Mouse (Mus musculus): ENCODE results near the gene Grk2. TPM values are rescaled to one million over a fixed set of nuclear protein-coding genes. Genes with fewer than 3 reads are reported as not detected.

Grk2 gene
- polyA plus RNA-seq, 1 experiment from 2014 or later = 26.2 TPM

- 94% methylated on average over 3 of the region's 3 CpGs for WGBS
These were observed 16.1 kb upstream of the Grk2 start for GRCm38 (mm10) chr19:4322134-4322533.

GRCm38 (mm10) chr19:4321622-4322021 lies 15.6 kb upstream of the Grk2 start:
- Histone ChIP-seq H3K4me3 (replicated peaks) (no peak overlapping the region), H3K4me1 (no peaks in the 10 kb centered on the region), H3K9me3 (replicated peaks) (no peaks in the 10 kb centered on the region), H3K9ac (replicated peaks) (no peak overlapping the region), H3K27ac (replicated peaks) (no peak overlapping the region), H3K27me3 (replicated peaks) (no peaks in the 10 kb centered on the region), H3K36me3 (peaks cover 89% of the 10 kb centered on the region), H3K4me2 (no peak overlapping the region)
- WGBS = no CpG with 5 or more reads among the region's 1 CpGs
- ATAC-seq (ENCODE audit: low FRiP score) = no peak

More at GRCm38 (mm10) chr19:4322134-4322533, 16.1 kb upstream of the Grk2 start:
- no peak for ATAC-seq (ENCODE audit: low FRiP score)
- Histone ChIP-seq H3K27ac (replicated peaks) (no peak overlapping the region), H3K4me3 (replicated peaks) (no peak overlapping the region), H3K36me3 (peaks cover 90% of the 10 kb centered on the region), H3K4me1 (no peaks in the 10 kb centered on the region), H3K9ac (replicated peaks) (no peak overlapping the region), H3K27me3 (replicated peaks) (no peaks in the 10 kb centered on the region), H3K4me2 (no peak overlapping the region), H3K9me3 (replicated peaks) (no peaks in the 10 kb centered on the region)

GRCm38 (mm10) chr19:4319272-4319671 lies 13.2 kb upstream of the Grk2 start:
- 69% methylated on average over 4 of the region's 4 CpGs for WGBS
- H3K4me1 ChIP-seq = no peaks in the 10 kb centered on the region
- no peak overlapping the region for H3K4me3 ChIP-seq (replicated peaks)
- ATAC-seq (ENCODE audit: low FRiP score) = no peak
- H3K27ac ChIP-seq (replicated peaks) = no peak overlapping the region
- peaks cover 77% of the 10 kb centered on the region for H3K36me3 ChIP-seq
- no peaks in the 10 kb centered on the region for H3K27me3 ChIP-seq (replicated peaks)
- H3K9me3 ChIP-seq (replicated peaks) = no peaks in the 10 kb centered on the region
- no peak overlapping the region for H3K9ac ChIP-seq (replicated peaks)
- no peak overlapping the region for H3K4me2 ChIP-seq

GRCm38 (mm10) chr19:4317181-4317580 lies 11.2 kb upstream of the Grk2 start:
- ATAC-seq (ENCODE audit: low FRiP score) = no peak
- no peak overlapping the region for H3K4me2 ChIP-seq
- no peaks in the 10 kb centered on the region for H3K9me3 ChIP-seq (replicated peaks)
- no peaks in the 10 kb centered on the region for H3K4me1 ChIP-seq
- H3K27ac ChIP-seq (replicated peaks) = no peak overlapping the region
- peaks cover 69% of the 10 kb centered on the region for H3K36me3 ChIP-seq
- no peak overlapping the region for H3K4me3 ChIP-seq (replicated peaks)
- H3K9ac ChIP-seq (replicated peaks) = no peak overlapping the region
- H3K27me3 ChIP-seq (replicated peaks) = no peaks in the 10 kb centered on the region
- WGBS = 90% methylated on average over 3 of the region's 3 CpGs

- 81% methylated on average over 6 of the region's 6 CpGs for WGBS
- no peaks in the 10 kb centered on the region for H3K27me3 ChIP-seq (replicated peaks)
- peaks cover 53% of the 10 kb centered on the region for H3K36me3 ChIP-seq
- H3K4me1 ChIP-seq = no peaks in the 10 kb centered on the region
- no peaks in the 10 kb centered on the region for H3K9me3 ChIP-seq (replicated peaks)
- no peak overlapping the region for H3K27ac ChIP-seq (replicated peaks)
- no peak for ATAC-seq (ENCODE audit: low FRiP score)
- no peak overlapping the region for H3K9ac ChIP-seq (replicated peaks)
- no peak overlapping the region for H3K4me3 ChIP-seq (replicated peaks)
- no peak overlapping the region for H3K4me2 ChIP-seq
These were observed 9.4 kb upstream of the Grk2 start for GRCm38 (mm10) chr19:4315223-4315944.

GRCm38 (mm10) chr19:4309776-4310185 lies 3.8 kb upstream of the Grk2 start:
- peaks cover 19% of the 10 kb centered on the region for H3K4me1 ChIP-seq
- no peak overlapping the region for H3K4me3 ChIP-seq (replicated peaks)
- H3K27ac ChIP-seq (replicated peaks) = no peak overlapping the region
- H3K9ac ChIP-seq (replicated peaks) = no peak overlapping the region
- no peak for ATAC-seq (ENCODE audit: low FRiP score)
- peaks cover 8% of the 10 kb centered on the region; the same call in 1 of the 2 replicates for H3K36me3 ChIP-seq
- H3K27me3 ChIP-seq (replicated peaks) = no peaks in the 10 kb centered on the region
- H3K4me2 ChIP-seq = no peak overlapping the region
- H3K9me3 ChIP-seq (replicated peaks) = no peaks in the 10 kb centered on the region

GRCm38 (mm10) chr19:4309302-4309701 lies 3.3 kb upstream of the Grk2 start:
- Histone ChIP-seq H3K27me3 (replicated peaks) (no peaks in the 10 kb centered on the region), H3K4me1 (peaks cover 24% of the 10 kb centered on the region), H3K9me3 (replicated peaks) (no peaks in the 10 kb centered on the region), H3K4me3 (replicated peaks) (no peak overlapping the region), H3K4me2 (no peak overlapping the region), H3K27ac (replicated peaks) (no peak overlapping the region), H3K36me3 (peaks cover 8% of the 10 kb centered on the region; the same call in 1 of the 2 replicates), H3K9ac (replicated peaks) (no peak overlapping the region)
- WGBS = 92% methylated on average over 4 of the region's 4 CpGs
- ATAC-seq (ENCODE audit: low FRiP score) = no peak

- WGBS = under 1% methylated on average over 64 of the region's 68 CpGs
- H3K4me2 ChIP-seq = peak overlapping the region; percentile 80
- peak overlapping the region; percentile 92 for H3K4me3 ChIP-seq (replicated peaks)
- H3K27ac ChIP-seq (replicated peaks) = peak overlapping the region; percentile 87
- H3K36me3 ChIP-seq = no peaks in the 10 kb centered on the region
- H3K9ac ChIP-seq (replicated peaks) = peak overlapping the region; percentile 99
- H3K4me1 ChIP-seq = peaks cover 60% of the 10 kb centered on the region
- H3K27me3 ChIP-seq (replicated peaks) = no peaks in the 10 kb centered on the region
- ATAC-seq (ENCODE audit: low FRiP score) = peak; percentile 65
- H3K9me3 ChIP-seq (replicated peaks) = no peaks in the 10 kb centered on the region
These were observed 382 bp downstream of the Grk2 start for GRCm38 (mm10) chr19:4305491-4306189.

- H3K9ac ChIP-seq (replicated peaks) = peak overlapping the region; percentile 99
- WGBS = 59% methylated on average over 4 of the region's 4 CpGs
- H3K27me3 ChIP-seq (replicated peaks) = no peaks in the 10 kb centered on the region
- H3K36me3 ChIP-seq = no peaks in the 10 kb centered on the region
- H3K4me1 ChIP-seq = peaks cover 68% of the 10 kb centered on the region
- peak overlapping the region; percentile 87; the same call in 1 of the 2 replicates for H3K27ac ChIP-seq (replicated peaks)
- H3K9me3 ChIP-seq (replicated peaks) = no peaks in the 10 kb centered on the region
- H3K4me3 ChIP-seq (replicated peaks) = peak overlapping the region; percentile 92
- no peak for ATAC-seq (ENCODE audit: low FRiP score)
- peak overlapping the region; percentile 80 for H3K4me2 ChIP-seq
These were observed 1.1 kb downstream of the Grk2 start for GRCm38 (mm10) chr19:4304871-4305321.

- ATAC-seq (ENCODE audit: low FRiP score) = no peak
- 77% methylated on average over 5 of the region's 5 CpGs for WGBS
- Histone ChIP-seq H3K36me3 (no peaks in the 10 kb centered on the region), H3K4me2 (peak overlapping the region; percentile 80), H3K4me3 (replicated peaks) (peak overlapping the region; percentile 92), H3K27ac (replicated peaks) (0 out of 2 replicates have a peak overlapping the region, but pooled peaks have one; percentile 87), H3K27me3 (replicated peaks) (no peaks in the 10 kb centered on the region), H3K4me1 (peaks cover 74% of the 10 kb centered on the region), H3K9me3 (replicated peaks) (no peaks in the 10 kb centered on the region), H3K9ac (replicated peaks) (peak overlapping the region; percentile 99; the same call in 1 of the 2 replicates)
These were observed 1.7 kb downstream of the Grk2 start for GRCm38 (mm10) chr19:4304251-4304821.

- Histone ChIP-seq H3K27ac (replicated peaks) (peak overlapping the region; percentile 85), H3K4me1 (peaks cover 79% of the 10 kb centered on the region), H3K36me3 (no peaks in the 10 kb centered on the region), H3K9ac (replicated peaks) (no peak overlapping the region), H3K4me3 (replicated peaks) (0 out of 2 replicates have a peak overlapping the region, but pooled peaks have one; percentile 92), H3K27me3 (replicated peaks) (no peaks in the 10 kb centered on the region), H3K4me2 (peak overlapping the region; percentile 80), H3K9me3 (replicated peaks) (no peaks in the 10 kb centered on the region)
- ATAC-seq (ENCODE audit: low FRiP score) = no peak
- WGBS = 89% methylated on average over 5 of the region's 5 CpGs
These were observed 2.4 kb downstream of the Grk2 start for GRCm38 (mm10) chr19:4303640-4303995.
